Mouse (Mus musculus) v-Abl transformed pro-B cells (cell line): ENCODE data around the gene Nxph4.

Experiments
- in situ Hi-C, 2 experiments: fragments of 400-800 bp; cut with MboI; formaldehyde crosslinking; loops; one replicate each; pipeline ENCODE4 v1.15.1; 2025; ENCODE audit not compliant: unreplicated experiment in 2 of 2

The Nxph4 gene

GRCm38 (mm10) chr10:127496156-127496555 lies 38.2 kb downstream of the Nxph4 start:
- in situ Hi-C loops = no loop called here

- in situ Hi-C loops = no loop called here
Observed at GRCm38 (mm10) chr10:127492118-127492517, 42.2 kb downstream of the Nxph4 start.

DNA sequence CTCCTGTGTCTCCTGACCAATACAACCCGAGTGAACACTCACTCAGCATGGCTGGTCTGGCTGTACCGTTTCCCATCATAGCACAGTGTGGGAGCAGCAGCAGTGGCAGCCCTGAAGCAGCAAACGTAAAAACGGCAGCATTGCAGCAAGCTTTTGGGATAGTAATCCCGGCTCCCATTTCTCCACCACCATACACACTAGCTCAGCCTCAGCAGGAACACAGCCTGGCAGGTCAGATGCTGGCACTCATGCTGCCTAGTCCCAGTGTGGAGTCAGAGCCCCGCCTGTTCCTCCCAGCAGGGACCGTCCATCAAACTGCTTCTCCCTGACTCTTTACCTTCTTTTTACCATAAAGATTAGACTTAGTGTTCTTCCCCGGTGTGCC lies 43.2 kb downstream of the Nxph4 start:
- in situ Hi-C loops = no loop called here

GRCm38 (mm10) chr10:127490160-127491127 lies 43.9 kb downstream of the Nxph4 start:
- in situ Hi-C loops = no loop called here

DNA sequence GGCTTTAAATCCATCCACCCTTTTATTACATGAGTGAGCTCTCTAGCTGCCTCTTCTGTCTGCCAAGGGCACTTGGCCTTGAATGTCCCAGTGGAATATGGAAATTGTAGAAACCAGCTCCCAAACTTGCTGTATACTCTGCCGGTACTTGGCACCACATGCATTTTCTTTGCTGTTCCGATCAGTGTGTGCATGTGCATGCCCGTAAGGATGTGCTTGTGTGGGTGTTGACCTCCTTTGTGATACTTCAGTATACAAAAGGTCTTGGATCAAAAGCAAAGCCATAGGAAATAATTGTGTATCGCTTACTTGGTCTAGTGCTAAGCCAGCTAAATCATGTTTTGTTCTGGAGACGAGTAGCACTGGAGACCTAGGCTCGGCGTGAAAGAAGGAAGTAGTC lies 45.5 kb downstream of the Nxph4 start:
- in situ Hi-C loops = no loop called here

- in situ Hi-C loops = no loop called here
Observed at GRCm38 (mm10) chr10:127485235-127485634, 49.1 kb downstream of the Nxph4 start.

DNA sequence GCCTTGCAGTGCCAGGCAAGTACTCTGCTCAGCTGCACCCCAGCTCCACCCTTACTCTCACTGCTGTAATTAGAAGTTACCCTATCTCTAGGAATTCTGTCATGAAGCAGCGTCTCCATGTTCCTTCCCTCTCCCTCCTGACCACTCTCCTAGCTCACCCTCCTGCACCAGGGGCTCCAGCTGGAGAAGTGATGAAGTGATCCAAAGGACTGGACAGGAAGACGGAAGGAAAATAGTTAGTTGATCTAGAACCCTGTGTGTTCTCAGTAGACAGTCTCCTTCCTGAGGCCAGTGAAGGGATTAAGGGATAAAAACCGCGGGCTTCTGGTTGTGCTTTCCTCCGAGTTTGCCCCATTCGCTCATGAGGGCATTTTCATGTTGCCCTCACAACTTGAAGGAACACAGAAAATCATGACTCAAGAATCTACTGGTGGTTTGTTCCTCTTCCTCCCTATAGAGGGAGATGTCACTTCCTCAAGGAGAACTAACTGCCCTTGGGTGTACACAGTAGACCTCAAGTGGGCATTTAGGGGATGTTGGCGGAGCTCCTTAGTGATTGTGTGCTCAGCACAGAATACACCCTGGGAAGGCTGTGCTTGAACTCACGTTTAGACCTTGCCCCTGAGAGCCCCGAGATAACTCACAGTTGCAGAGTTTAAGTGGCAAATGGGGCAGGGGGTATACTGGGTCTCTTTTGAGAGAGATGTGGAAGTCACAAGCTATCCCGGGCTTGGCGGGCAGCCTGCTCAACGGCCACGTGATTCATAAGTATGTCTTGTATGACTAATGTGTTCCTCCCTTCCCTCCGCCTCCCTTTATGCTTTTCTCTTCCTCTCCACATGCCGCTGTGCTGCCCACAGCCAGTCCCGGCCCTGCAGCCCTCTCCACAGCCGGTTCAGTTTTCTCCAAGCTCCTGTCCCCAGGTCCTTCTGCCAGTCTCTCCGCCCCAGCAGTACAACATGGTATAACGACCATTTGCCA lies 53.2 kb downstream of the Nxph4 start:
- in situ Hi-C loops = no loop called here

DNA sequence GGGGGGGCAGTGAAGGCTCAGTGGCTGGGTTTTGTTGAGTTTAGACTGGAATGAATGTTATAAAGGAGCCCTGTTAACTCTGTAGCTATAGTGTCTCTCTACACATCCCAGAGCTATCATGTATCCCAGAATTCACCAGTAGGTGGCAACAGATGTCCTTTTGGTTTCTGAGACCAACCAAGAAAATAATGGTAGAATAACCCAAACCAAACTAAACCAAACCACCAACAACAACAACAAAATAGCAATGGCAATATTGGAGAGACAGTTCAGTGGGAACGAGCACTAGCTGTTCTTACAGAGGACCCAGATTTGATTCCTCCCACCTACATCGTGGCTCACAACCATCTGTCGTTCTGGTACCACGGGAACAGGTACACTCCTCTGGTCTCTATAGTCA lies 55.2 kb downstream of the Nxph4 start:
- in situ Hi-C loops = no loop called here

GRCm38 (mm10) chr10:127477301-127477700 lies 57.1 kb downstream of the Nxph4 start:
- in situ Hi-C loops = no loop called here

GRCm38 (mm10) chr10:127476541-127476940 lies 57.8 kb downstream of the Nxph4 start:
- in situ Hi-C loops = no loop called here
